Mouse (Mus musculus) urinary bladder, postnatal 10 days (tissue): Measurements from ENCODE around the gene Efnb3.
"Not testable (repeated sequence)": the region's sequence is repeated elsewhere in the genome, so short reads cannot be mapped to it uniquely, and the experiment has no call there.

Experiments used
- DNase-seq: peaks from one replicate; pipeline ENCODE4 v3.0.0; 2022; ENCODE audit warnings: low spot score

The Efnb3 gene

DNA sequence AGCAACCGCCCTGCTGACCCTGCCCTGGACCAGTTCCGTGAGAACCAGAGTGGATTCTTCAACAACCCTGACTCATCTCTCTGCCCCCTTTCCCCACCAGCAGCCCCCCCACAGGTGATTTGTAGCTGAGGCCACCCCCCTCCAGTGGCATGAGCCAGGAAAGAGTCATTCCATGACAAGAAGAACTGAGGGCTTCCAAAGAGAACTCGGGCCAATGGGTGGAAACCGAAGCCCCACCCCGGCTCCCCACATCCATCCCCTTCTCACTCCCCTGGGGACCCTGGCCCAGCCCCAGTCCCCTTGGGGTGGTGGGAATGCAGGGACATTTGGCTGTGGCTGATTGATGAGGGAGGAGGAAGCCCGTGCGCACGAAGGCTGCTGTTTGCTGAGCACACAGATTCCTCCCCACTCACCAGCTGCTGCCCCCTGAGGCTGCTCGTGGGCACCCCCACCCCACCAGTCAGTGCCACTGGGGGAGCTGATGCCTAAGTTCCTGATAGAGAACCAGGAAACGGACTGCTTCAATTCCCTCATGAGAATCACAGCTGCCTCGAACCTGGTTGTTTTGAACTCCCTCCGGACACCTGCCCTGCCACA lies 10.8 kb downstream of the Efnb3 start, which contains the start of gene Dnah2:
Gene Dnah2, minus strand, starts transcription at position 51 of the 597 bp plus-strand sequence.
- no peak for DNase-seq

DNA sequence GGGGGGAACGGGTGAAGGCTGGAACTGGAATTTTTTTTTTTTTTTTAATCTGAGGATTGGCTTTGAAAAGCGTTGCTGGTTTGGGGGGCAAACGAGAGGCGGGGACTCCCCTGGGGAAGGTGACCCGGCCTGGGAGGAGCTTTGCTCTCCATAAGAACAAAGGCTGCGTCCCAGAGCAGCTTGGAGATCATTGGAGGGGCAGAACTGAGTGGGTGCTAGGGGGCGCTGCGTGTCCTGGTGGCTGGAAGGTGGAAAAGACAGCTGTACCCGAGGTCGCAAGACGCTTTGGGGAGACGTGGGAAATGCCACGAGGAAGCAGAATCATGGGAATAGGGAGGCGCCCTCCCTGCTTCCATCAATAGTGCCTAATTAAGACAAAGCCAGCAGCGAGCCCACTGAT lies 12.9 kb downstream of the Efnb3 start:
- DNase-seq: no peak

DNA sequence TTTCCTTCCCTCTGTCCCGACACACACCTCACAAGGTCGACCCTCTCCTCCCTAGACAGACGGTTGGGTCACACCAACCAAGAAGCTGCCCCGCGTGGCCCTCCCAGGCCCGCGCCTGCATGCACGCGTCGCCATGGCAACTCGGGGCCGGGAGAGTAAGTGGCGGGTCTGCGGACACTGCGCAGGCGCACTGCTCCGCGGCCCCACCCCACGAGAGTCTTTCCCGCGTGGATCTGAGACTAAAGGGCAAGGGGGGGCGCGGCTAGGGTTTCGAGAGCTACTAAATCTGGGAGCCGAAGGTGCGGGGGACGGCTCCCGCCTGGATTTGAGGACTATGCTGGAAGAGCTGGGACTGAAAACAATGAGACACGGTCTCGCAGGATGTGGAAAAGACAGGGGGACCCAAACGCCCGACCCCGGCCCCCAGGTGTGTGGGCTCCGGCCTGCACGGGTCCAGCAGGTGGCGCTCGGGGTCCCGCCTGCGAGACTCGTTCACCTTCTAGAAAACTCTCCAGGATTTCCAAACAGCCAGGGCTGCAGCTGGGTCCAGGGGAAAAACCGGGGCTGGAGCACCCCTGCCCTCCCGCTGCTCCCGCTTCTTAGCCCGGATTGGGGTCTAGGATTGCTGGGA lies 13.5 kb downstream of the Efnb3 start:
- DNase-seq: peak; percentile 52

DNA sequence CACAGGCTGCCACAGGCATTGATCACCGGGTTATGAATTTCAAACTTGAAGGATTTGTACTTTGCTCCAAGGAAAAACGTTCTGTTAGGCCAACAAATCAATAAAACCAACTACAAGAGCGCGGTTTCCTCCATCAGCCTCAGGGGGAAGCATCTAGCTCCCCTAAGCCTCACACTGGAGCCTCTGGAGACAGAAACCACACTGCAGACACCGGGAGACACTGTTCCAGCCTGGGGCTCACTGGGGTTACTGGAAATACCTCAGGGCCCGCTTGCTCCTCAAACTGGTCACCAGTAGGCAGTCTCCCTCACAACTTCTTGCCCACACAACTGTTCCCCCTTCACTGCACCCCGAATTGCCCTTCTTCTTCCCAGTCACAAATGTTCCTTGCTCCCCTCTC lies 14.0 kb downstream of the Efnb3 start:
- no peak for DNase-seq

DNA sequence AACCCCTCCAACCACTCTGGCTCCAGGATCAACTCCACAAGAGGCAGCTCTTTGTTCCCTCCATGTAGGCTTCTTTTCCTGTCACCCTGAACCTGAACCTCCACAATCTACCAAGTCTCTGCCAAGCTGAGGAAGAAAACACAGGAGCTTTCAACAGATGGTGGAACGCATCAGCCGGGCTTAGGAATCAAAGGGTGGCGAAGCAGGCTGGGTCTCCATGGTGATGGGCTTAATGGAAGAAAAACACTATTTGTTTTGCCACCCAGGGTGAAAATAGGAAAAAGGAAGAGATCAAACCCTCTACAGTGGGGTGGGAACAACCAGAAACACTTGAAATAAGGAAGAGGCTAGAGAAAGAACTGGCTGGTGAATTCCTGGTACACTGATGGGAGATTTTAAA lies 16.4 kb downstream of the Efnb3 start:
- DNase-seq: no peak

DNA sequence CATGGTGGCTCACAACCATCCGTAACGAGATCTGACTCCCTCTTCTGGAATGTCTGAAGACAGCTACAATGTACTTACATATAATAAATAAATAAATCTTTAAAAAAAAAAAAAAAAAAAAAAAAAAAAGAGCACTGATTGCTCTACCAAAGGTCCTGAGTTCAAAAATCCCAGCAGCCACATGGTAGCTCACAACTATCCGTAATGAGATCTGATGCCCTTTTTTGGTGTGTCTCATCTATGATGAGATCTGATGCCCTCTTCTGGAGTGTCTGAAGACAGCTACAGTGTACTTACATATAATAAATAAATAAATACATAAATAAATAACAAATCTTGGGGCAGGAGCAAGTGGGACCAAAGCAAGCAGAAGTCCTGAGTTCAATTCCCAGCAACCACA lies 18.3 kb downstream of the Efnb3 start:
- not testable (repeated sequence) for DNase-seq

DNA sequence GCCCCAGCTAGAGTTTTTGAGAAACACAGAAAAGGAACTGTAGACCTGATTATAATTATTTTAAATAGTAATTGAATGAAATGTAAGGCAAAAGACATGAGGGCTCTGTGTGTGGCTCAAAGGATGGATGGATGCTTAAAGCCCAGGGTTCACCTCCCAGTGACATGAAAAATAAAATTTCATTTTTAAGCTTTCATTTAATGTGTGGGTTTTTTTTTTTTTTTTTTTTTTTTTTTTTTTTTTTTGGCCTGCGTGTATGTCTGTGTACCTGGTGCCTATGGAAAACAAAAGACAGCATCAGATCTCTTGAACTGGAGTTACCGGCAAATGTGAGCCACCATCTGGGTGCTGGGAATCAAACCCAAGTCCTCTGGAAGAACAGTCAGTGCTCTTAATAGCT lies 19.3 kb downstream of the Efnb3 start:
- DNase-seq: no peak

DNA sequence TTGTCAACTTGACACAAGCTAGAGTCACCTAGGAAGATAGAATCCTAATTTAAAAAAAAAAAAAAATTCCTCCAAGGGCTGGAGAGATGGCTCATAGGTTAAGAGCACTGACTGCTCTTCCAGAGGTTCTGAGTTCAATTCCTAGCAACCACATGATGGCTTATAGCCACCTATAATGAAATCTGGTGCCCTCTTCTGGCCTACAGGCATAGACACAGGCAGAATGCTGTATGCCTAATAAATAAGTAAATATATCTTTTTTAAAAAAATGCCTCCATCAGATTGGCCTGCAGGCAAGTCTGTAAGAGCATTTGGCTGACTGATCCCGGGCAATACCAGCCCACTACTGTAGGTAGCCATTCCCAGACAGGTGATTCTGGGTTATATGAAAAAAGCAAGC lies 25.0 kb downstream of the Efnb3 start:
- no peak for DNase-seq

DNA sequence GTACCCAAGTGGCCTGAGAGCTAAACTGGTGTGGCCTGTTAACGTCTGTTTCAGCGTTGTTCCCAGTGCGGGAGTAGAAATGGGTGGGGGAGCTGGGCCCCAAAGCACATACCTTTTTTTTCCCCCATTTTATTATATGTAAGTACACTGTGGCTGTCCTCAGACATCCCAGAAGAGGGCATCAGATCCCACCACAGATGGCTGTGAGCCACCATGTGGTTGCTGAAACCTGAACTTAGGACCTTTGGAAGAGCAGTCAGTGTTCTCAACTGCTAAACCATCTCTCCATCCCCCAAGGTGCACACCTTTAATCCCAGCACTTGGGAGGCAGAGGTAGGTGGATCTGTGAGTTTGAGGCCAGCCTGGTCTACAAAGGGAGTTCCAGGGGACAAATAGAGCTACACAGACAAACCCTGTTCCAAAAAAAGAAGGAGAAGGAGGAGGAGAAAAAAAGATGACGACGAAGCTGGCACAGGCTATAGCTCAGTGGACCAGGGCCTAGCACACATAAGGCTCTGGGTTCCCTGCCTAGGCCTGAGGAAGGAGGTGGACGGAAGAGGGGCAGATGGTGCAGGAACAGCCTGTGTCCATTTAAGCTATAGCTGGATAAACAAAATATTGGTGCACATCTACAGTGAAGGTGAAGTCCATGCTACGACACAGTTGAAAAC lies 27.4 kb downstream of the Efnb3 start:
- no peak for DNase-seq

DNA sequence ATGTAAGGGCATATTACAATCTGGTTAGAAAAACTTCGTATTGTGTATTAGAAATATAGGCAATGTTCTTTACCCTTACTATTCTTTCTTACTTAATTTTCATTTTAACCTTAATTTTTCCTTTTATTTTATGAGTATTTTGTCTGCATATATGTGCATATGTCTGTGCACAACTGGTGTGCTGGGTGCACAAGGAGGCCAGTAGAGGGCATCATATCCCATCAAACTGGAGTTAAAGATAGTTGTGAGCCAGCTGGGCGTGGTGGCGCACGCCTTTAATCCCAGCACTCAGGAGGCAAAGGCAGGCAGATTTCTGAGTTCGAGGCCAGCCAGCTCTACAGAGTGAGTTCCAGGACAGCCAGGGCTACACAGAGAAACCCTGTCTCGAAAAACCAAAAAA lies 29.2 kb downstream of the Efnb3 start:
- not testable (repeated sequence) for DNase-seq

DNA sequence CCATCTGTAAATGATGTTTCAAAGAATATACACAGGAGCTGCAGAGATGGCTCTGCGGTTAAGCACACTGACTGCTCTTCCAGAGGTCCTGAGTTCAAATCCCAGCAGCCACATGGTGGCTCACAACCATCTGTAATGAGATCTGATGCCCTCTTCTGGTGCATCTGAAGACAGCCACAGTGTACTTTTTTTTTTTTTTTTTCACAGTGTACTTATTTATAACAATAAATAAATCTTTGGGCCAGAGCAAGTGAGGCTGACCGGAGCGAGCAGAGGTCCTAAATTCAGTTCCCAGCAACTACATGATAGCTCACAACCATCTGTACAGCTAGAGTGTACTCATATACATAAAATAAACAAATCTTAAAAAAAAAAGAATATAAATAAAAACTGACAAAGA lies 29.7 kb downstream of the Efnb3 start:
- not testable (repeated sequence) for DNase-seq

DNA sequence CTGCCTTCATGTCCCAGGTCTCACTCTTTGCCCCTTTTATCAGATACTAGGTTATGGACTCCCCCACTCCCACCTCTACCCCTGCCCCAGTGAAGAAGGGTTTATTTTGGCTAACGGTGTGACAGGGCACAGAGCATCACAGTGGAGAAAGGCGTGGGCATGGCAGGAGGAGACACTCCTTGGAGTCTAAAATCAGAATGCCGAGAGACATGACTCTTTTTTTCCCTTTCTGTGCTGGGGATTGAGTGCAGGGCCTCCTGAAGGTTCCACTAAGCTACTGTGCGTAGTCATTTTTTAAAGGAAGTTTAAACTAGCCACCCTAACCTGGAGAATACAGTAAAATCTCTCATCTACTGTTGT lies 32.0 kb downstream of the Efnb3 start:
- DNase-seq: no peak

DNA sequence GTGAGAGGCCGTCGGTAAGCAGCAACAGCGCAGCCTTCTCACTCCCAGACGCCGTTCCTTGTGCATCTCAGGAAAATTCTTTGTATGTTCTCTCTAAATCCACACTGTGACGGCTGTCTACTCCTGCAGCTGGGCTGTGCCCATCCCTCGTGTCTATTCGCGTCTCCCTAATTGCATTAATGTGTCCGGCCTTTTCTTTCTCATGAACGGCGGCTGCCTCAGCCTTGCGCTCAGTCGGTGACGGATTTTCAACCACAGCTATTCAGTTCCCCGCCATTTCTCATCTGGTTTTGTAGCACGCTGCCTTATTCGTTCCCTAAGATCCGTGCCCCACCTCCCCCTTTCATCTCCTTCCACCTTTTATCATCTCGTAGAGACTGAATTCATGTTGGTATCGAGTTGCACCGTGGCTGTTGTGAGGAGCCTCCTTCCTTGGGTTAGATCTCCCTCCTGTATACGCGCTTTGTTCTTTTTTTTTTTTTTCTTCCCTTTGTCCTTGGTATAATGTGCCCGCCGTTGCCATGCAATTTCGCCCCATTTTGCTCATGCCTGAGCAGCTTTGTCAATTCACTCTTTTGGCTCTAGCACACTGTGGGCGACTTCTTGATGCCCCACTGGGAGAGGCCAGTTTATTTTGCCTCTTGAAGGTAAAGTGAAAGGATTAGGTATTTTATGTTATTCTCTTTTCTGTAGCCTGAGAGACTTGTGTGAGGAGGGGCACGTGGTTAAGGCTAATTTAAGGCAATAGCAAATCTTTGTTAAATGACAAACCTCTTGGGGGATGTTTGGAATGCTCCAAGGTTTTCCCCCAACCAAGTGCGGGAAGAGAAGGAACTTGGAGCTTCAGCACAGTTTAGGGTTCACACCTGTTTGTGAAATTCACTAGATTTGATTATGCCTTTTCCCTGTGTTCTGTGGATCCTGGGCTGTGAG lies 32.6 kb downstream of the Efnb3 start:
- DNase-seq: no peak

DNA sequence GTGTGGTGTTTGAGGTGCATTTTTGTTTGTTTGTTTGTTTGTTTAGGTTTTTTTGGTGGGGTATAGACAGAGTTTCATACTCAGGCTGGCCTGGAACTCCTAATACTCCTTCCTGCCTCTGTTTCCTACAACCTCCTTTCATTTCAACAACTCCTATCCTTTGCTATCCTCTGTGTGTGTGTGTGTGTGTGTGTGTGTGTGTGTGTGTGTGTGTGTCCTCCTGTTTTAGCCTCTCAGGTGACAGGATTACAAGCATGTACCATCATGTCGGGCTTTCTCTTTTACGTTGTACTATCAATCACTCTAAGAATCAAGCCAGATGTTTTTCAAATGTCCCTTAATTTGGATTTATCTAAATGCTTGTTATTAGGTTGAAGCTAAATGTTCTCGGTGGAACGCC lies 33.4 kb downstream of the Efnb3 start:
- no peak for DNase-seq

DNA sequence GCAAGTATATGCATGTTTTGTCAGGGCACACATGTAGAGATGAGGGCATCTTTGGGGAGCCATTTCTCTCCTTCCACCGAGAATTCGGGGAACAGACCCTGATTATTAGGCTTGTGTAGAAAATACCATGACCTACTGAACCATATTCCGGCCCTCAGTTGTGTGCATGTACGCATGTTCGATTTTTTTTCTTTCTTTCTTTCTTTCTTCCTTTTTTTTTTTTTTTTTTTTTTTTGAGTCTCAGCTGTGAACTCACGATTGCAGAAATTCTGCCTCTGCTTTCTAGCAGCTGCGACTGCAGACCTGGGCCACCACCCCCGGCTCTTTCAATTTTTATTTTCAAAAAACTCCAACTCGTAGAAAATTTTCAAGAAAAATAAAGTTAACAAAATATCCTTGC lies 34.3 kb downstream of the Efnb3 start:
- DNase-seq: no peak

DNA sequence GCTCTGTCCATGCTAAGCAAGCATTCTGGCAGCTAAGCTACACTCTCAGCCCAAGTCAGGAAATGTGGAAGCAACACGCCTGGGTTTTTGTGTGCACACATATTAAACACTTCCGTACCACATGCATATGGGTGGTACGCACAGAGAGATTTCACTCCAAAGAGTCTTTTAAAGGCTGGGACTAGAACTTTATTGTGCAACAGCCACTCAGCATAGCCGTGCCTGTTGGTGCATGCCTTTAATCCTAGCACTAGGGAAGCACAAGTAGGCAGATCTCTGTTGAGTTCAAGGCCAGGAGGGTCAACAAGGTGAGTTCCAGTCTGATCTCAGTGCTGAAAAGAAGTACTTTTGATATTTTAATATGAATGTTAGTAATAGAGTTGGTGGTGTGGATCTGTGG lies 36.4 kb downstream of the Efnb3 start:
- no peak for DNase-seq

DNA sequence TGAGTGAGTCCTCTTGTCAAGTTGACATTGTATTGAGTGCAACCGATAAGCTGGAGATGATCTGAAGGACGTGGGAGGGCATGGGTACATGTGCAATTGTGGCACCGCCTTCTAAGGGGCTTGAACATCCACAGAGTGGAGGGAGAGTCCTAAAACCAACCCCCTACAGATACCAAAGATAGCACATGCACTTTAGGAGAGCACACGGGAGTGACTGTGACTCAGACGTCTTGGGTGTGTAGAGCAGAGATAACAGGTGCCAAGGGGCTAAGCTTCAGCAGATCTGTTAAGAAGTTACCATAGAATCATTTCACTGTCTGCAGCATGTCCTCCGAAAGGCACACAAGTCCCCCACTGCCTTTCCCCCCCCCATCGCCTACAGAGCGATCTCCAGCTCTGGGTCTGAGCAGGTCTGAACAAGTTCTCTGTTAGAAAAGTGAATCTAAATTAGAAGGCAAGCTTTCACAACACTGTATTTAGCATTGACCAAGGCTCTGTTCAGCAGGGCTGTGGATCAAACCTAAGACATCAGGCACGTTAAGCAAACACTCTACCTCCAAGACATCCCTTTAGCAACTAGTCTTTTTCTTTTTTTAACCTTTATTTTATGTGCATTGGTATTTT lies 38.4 kb downstream of the Efnb3 start:
- no peak for DNase-seq

DNA sequence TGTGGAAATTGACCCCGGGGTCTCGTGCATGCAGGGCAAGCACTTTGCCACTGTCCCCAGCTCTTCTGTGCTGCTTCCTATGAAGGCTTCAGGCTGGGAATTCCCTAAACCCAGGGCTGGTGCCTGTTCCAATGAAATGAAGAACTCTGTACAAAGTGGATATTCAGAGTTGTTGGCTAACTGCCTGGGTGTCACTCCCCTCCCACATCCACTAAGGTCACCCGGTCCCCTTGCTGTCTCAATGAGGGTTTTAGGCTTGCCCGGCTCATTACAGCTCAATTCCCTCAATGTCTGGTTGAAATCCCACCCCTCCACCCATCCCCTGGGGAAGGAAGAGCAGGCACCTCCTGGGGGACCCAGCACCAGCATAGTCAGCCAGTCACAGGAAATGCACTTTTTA lies 40.0 kb downstream of the Efnb3 start:
- no peak for DNase-seq

DNA sequence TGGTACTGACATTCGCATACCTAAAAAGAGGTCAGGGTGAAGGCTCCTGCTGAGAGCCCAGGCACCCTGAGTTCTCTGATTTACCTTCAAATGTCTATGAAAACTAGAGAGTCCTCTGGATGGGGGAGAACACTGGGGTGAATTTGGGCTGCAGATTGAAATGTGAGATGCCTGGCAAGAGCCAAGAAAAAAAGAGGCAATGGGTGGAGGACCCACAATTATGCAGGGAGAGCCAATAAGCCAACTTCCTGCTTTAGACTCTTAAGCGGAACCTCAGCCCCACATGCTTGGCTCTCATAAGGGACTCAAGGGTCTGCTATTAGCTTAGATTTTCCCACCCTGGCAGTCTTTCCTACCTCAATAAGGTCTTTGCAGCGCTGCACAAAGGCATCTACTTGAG lies 43.3 kb downstream of the Efnb3 start:
- DNase-seq: no peak

DNA sequence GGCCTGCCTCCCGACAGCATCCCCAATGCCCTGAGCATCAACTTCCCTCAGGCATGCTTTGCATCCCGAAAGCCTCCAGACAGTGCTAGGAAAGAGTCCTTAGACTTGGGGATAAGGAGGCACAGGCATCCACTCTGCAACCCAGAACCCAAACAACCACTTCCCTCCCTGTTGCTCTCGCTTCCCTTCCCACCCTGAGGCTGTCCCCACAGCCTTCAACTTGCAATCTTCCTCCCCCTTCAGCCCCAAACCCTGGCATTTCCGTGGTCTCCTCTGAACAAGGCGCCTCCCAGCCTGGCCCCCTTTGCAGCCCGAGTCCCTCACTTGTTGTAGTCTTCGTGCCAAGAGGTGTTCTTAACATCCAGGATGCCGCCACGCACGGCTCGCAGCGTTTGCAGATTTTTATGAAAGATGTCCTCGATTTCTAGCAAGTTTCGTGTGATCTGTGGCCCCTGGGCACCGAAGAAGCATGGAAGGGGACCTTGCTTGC lies 43.8 kb downstream of the Efnb3 start:
- DNase-seq: no peak

DNA sequence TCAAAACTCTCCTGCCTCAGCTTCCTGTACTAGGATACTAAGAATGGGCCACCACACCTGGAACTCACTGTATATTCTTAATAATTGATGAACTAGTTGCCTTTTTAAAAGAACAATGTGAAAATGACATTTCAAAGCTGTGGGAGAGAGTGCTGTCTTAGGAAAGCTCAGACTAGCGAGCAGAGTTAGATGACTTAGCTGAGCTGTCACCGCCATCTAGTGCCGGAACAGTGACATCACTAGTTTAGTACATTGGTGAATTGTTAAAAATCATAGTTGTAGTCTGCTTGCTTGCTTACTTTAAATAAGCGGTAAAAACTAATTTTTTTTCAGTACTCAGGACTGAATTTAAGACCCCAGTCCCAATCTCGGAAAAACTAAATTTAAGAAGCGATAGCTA lies 46.2 kb downstream of the Efnb3 start:
- no peak for DNase-seq
